Mouse (Mus musculus) midbrain, embryonic 16.5 days (tissue): Measurements from ENCODE around the gene Nemf. TPM values are rescaled to one million over a fixed set of nuclear protein-coding genes. Genes with fewer than 3 reads are reported as not detected.
A peak's percentile ranks its signal among the peaks of the same experiment; 100 is the strongest.

Experiments
- ATAC-seq: fragments of 200-750 bp; cut with Nextera tagmentation; 2 replicates; pipeline ENCODE4 v1.8.0; 2017; ENCODE audit warnings: moderate TSS enrichment
- H3K27ac ChIP-seq: fragments of 300-500 bp; sonication (generic); 2 replicates; pipeline ENCODE4 v1.5.1; 2014; ENCODE audit warnings: mild to moderate bottlenecking, low read length, mixed read lengths
- H3K27me3 ChIP-seq: fragments of 300-500 bp; sonication (generic); 2 replicates; pipeline ENCODE4 v1.6.1; 2014; ENCODE audit warnings: low read depth, low read length, mixed read lengths; ENCODE audit not compliant: control insufficient read depth, insufficient read depth
- H3K36me3 ChIP-seq: fragments of 300-500 bp; sonication (generic); 2 replicates; pipeline ENCODE4 v1.6.1; 2014; ENCODE audit warnings: mild to moderate bottlenecking, low read length, moderate library complexity, mixed read lengths; ENCODE audit not compliant: control insufficient read depth, insufficient read depth
- H3K4me1 ChIP-seq: fragments of 300-500 bp; sonication (generic); 2 replicates; pipeline ENCODE4 v1.6.1; 2014; ENCODE audit warnings: mild to moderate bottlenecking, low read length, mixed read lengths; ENCODE audit not compliant: control insufficient read depth, insufficient read depth
- H3K4me2 ChIP-seq: fragments of 300-500 bp; sonication (generic); 2 replicates; pipeline ENCODE4 v1.6.1; 2014; ENCODE audit warnings: mild to moderate bottlenecking, low read length, mixed read lengths
- H3K4me3 ChIP-seq: fragments of 300-500 bp; sonication (generic); 2 replicates; pipeline ENCODE4 v1.5.1; 2014; ENCODE audit warnings: low read depth, mild to moderate bottlenecking, low read length, moderate library complexity, mixed read lengths
- H3K9ac ChIP-seq: fragments of 300-500 bp; sonication (generic); 2 replicates; pipeline ENCODE4 v1.6.1; 2014; ENCODE audit warnings: low read depth, low read length, mixed read lengths
- H3K9me3 ChIP-seq: fragments of 300-500 bp; sonication (generic); replicated peaks from 2 replicates; pipeline ENCODE4 v1.6.1; 2014; ENCODE audit warnings: mild to moderate bottlenecking, low read length, mixed read lengths; ENCODE audit not compliant: control insufficient read depth, poor library complexity, severe bottlenecking
- WGBS: fragments of 180-500 bp; shearing (Covaris S2); extraction: QIAGEN DNeasy Blood & Tissue Kit; methylation state at CpG from one replicate; pipeline ENCODE4 v1.1.7; 2014; 5-methylcytosine and 5-hydroxymethylcytosine counted together
- polyA plus RNA-seq: library from polyadenylated mRNA; unstranded; fragments of >200 nt; fragmentation: Nextera tagmentation; extraction: Ambion mirVana; gene quantifications from 2 replicates; pipeline ENCODE4 v1.2.1, GENCODE M21; 2015

Nemf gene
- 86.5 and 91.1 TPM in 2 replicates for polyA plus RNA-seq

DNA sequence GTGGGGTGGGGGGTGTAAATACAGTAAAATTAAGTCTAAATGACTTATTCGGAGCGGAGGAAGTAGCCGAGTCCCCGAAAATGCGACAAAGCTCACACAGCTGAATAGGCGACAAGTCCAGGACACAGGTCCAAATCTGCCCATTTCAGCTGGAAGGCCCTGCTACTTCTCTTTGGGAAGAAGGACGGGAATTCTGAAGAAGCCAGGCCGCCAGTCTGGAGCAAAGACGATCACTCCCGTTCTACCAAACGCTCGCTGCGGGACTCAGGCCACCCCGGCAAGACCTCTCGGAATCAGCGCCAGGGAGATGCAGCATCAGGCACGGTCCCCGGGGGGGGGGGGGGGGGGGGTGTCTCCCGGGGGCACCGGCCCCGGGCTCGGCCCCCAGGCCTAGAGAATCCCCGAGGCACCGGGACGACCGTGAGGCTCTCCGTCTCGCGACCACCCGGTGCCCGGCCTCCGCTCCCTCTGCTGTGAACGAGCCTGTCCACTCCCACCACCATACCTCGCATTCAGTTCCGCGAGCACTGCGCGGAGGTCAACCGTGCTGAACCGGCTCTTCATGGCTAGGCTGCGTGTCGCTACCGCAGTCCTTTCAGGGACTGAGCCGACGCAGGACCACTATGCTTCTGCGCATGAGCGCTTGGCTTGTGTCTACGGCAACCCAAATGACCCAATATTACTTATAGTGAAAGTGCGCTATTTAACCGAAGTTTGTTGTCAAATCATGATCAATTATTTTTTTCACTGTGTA is at the start of gene Nemf:
Nemf (minus strand) TSS at position 620 of the 754 bp plus-strand sequence.
- Histone ChIP-seq H3K9ac (peak within 1 kb of the TSS; percentile 93), H3K4me1 (peaks cover 12% of the 10 kb centered on the region), H3K9me3 (no peaks in the 10 kb centered on the region), H3K4me3 (peak within 1 kb of the TSS; percentile 92), H3K27ac (peak within 1 kb of the TSS; percentile 80), H3K27me3 (no peaks in the 10 kb centered on the region), H3K36me3 (peaks cover 9% of the 10 kb centered on the region), H3K4me2 (peak within 1 kb of the TSS; percentile 95)
- under 1% methylated on average over 44 of the region's 50 CpGs for WGBS
- peak; percentile 60 for ATAC-seq

DNA sequence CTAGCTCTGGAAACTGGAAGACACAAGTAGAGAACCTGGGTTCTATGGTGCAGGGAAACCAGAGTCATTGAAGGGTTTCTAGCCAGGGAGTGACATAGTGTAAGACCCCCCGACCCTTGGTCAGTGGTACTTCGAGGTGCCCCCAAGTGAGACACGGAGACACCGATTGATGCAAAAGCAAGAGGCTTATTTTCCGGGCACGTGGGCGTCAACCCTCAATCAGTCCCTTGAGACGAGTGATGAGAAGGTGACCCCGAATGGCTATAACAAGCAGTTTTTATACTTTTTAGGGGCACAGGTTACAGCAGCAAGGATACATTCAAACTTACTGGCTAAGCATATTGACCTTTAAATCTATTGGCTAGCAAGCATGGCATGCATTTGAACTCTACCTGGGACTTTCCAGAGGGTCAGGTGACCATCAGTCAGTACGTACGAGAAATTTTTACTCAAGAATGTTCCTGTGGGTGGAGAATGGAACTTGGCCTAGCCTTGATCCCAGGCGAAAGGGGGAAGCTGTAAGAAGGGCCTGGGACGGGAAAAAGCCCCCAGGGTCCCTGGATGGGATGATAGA is 45.7 kb upstream of the Nemf start:
- no peak overlapping the region for H3K27ac ChIP-seq
- 92% methylated on average over 13 of the region's 13 CpGs for WGBS

DNA sequence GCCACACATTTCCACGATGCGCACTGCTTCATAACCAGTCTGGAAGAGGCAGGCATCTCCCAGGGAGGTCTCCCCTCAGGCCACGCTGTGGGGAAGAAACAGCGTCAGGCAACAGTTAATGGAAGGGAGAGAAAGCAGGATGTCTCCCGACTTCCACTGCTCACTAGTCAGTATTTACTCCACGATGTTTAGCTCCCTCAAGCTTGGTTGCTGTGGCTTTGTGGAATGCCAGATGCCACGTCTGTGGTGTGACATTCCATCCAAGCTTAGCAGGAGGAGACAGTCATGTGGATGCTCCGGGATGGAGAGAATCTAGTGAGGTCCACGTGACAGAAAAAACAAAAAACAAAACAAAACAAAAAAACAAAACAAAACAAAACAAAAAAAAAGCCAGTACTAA is 45.1 kb upstream of the Nemf start:
- no peak overlapping the region for H3K9ac ChIP-seq
- no peaks in the 10 kb centered on the region for H3K36me3 ChIP-seq
- no peak overlapping the region for H3K27ac ChIP-seq
- H3K9me3 ChIP-seq, result no peaks in the 10 kb centered on the region
- no peak for ATAC-seq
- no peaks in the 10 kb centered on the region for H3K4me1 ChIP-seq
- H3K27me3 ChIP-seq, result no peaks in the 10 kb centered on the region
- no peak overlapping the region for H3K4me3 ChIP-seq
- no peak overlapping the region for H3K4me2 ChIP-seq
- 69% methylated on average over 9 of the region's 9 CpGs for WGBS

More for the DNA sequence above, 45.7 kb upstream of the Nemf start:
- no peaks in the 10 kb centered on the region for H3K9me3 ChIP-seq
- no peaks in the 10 kb centered on the region for H3K4me1 ChIP-seq
- H3K27me3 ChIP-seq, result no peaks in the 10 kb centered on the region
- H3K9ac ChIP-seq, result no peak overlapping the region
- ATAC-seq, result no peak
- no peak overlapping the region for H3K4me2 ChIP-seq
- H3K4me3 ChIP-seq, result no peak overlapping the region
- H3K36me3 ChIP-seq, result no peaks in the 10 kb centered on the region

DNA sequence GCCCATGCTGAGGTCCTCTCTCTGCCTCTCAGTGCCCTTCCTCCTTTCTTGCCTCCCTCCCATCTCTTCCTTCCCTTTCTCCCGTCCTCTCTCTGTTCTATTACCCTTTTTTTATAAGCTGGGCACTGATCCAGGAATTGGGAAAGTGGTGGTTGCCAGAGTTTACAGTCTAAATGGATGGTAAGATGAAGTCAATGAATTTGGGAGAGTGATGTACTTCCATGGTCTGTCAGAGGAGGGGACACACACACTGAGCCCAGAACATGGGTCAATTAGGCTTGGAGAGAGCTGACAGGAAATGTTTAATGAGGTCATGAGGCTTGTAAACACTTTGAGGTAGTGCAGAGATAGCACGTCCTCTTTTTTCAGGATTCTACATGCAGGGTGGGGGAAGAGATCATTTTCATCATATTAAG is 43.9 kb upstream of the Nemf start:
- no peaks in the 10 kb centered on the region for H3K27me3 ChIP-seq
- ATAC-seq, result no peak

DNA sequence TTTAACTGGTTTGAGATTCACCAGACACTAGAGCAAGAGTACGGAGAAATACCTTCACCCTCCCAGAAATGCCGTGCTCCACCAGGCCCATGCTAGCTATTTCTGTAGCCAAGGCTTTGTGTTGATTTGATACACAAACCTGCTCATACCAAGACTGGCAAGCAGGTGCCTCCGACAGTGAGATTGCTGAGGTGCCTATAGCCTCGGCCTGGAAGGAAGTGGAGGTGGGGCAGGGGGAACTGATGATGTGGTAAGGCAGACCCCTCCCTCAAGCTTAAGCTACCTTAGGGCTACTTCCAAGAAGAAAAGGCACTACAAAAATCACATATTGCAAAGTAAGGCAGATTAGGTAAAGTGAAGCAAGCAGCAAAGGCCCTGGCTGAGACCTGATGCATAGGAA is 43.4 kb upstream of the Nemf start:
- no peak overlapping the region for H3K4me2 ChIP-seq
- 86% methylated on average over 4 of the region's 4 CpGs for WGBS
- H3K27me3 ChIP-seq, result no peaks in the 10 kb centered on the region
- no peaks in the 10 kb centered on the region for H3K9me3 ChIP-seq
- no peaks in the 10 kb centered on the region for H3K4me1 ChIP-seq
- no peak overlapping the region for H3K4me3 ChIP-seq
- no peak overlapping the region for H3K27ac ChIP-seq
- H3K36me3 ChIP-seq, result no peaks in the 10 kb centered on the region
- ATAC-seq, result no peak
- no peak overlapping the region for H3K9ac ChIP-seq

More for the DNA sequence above, 43.9 kb upstream of the Nemf start:
- Histone ChIP-seq H3K4me2 (no peak overlapping the region), H3K4me3 (no peak overlapping the region), H3K9me3 (no peaks in the 10 kb centered on the region), H3K36me3 (no peaks in the 10 kb centered on the region), H3K9ac (no peak overlapping the region), H3K4me1 (no peaks in the 10 kb centered on the region), H3K27ac (no peak overlapping the region)
- WGBS, result 52% methylated on average over 2 of the region's 2 CpGs

DNA sequence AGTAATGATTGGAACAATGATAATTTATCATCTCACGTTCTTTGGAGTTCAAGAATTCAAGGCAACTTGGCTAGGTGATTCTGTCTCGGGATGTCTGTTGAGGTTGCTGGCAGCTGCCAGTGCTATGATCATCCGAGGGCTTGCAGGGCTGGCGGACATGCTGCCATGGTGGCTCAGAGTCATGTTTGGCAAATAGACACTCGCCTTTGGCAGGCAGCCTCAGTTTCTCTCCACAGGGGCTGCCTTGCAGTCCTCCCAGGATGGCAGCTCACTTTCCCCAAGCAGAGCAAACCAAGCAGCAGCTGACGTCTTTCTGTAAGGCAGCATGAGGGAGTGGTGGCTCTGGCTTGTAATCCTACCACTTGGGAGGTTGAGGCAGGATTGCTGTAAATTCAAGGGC is 37.5 kb upstream of the Nemf start:
- Histone ChIP-seq H3K4me1 (no peaks in the 10 kb centered on the region), H3K4me3 (no peak overlapping the region), H3K36me3 (no peaks in the 10 kb centered on the region), H3K27ac (no peak overlapping the region), H3K9me3 (no peaks in the 10 kb centered on the region), H3K27me3 (no peaks in the 10 kb centered on the region), H3K4me2 (no peak overlapping the region), H3K9ac (no peak overlapping the region)
- no peak for ATAC-seq
- 83% methylated on average over 6 of the region's 6 CpGs for WGBS

DNA sequence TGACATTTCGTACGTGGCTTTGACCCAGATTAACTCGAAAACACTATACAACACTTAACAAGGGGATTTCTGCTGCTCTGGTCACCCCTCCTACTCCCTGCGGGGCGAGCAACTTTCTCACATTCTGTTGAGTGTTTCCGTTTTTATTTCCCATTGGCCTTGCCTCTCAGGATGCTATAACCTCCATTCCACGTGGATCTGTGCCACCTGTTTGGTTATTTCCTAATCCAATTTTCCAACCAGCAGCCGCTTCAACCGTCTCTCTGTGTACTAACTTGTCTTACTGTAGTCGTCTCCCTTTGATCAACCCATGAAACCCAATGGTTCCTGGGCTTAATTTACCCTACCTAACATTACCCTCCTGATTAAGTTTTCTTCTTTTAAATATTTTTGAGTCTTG is 36.1 kb upstream of the Nemf start:
- Histone ChIP-seq H3K9me3 (no peaks in the 10 kb centered on the region), H3K4me2 (no peak overlapping the region), H3K4me1 (no peaks in the 10 kb centered on the region), H3K9ac (no peak overlapping the region), H3K4me3 (no peak overlapping the region), H3K27ac (no peak overlapping the region), H3K36me3 (no peaks in the 10 kb centered on the region), H3K27me3 (no peaks in the 10 kb centered on the region)
- no peak for ATAC-seq
- WGBS, result 78% methylated on average over 10 of the region's 10 CpGs

DNA sequence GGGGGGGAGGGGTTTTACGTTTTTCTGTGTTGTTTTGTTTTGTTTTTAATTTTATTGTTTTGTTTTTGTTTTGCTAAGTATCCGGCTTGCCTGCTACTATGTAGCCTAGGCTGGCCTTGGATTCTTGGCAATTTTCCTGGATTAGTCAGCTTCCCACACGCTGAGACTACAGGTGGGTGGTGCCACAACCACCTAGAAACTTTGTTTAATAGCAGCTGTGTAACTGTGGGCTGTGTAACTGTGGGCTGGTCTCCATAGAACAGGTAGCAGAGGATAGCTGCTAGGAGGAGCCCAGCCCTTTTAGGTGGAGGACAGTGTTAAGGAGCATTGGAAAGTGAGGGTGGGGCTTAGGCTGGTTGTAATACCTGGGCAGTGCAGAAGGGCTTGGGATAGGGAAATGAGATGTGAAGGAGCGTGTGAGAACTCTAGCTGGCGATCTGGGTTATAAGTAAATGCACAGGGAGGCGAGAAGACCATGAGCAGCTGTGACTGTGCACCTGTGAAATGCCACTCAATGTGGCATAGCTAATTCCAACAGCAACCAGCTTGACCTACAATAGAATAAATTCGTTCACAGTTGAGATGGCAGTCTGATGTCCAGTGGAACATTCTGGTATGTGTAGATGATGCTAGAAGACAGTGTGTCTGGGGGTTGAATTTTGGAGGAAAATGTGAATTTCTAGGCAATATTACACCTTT is 33.2 kb upstream of the Nemf start:
- H3K27me3 ChIP-seq, result no peaks in the 10 kb centered on the region
- no peak for ATAC-seq
- no peak overlapping the region for H3K4me3 ChIP-seq
- H3K4me2 ChIP-seq, result no peak overlapping the region
- no peak overlapping the region for H3K27ac ChIP-seq
- H3K36me3 ChIP-seq, result no peaks in the 10 kb centered on the region
- no peak overlapping the region for H3K9ac ChIP-seq
- no peaks in the 10 kb centered on the region for H3K9me3 ChIP-seq
- 78% methylated on average over 7 of the region's 7 CpGs for WGBS
- H3K4me1 ChIP-seq, result no peaks in the 10 kb centered on the region
